In the genomic region with DNA sequence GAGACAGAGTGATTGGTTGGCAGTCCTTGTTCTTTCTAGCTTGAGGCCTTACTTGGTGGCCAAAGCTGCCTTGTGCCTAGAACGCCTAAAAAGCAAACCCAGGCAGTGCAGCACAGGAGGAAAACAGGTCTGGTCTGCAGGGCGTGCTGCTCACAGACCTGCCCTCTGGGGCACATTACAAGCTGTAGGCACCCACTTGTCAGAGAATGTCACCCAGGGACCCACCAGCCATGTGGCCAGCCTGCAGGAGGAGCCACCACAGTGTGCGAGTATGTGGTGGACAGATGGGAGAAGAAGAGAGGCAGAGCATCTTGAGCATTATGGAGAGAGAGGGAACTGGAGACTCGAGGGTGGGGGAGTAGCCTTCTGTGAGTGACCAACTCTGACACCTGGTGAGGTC, we compare ENCODE assay signal across 26 mouse cellular contexts.
"Had no signal": no experiment of that assay in that cellular context is flagged by ENCODE, and none has a peak within 500 bp of the region (broad histone marks: within the 10 kb centered on the region; RNA-seq: fewer than 3 reads in every experiment).

No protein-coding gene starts in this region.

- H3K4me2 ChIP-seq: embryonic facial prominence, embryonic 12.5 days; embryonic facial prominence, embryonic 13.5 days; embryonic facial prominence, embryonic 15.5 days; forebrain, embryonic 12.5 days; forebrain, embryonic 13.5 days; forebrain, embryonic 15.5 days had no signal

- H3K27ac ChIP-seq: embryonic facial prominence, embryonic 10.5 days; embryonic facial prominence, embryonic 12.5 days; embryonic facial prominence, embryonic 13.5 days; embryonic facial prominence, embryonic 15.5 days; forebrain, embryonic 10.5 days; forebrain, embryonic 12.5 days; forebrain, embryonic 13.5 days; forebrain, embryonic 15.5 days; gastrocnemius, adult 2 months had no signal

- ATAC-seq: forebrain, embryonic 13.5 days; forebrain, embryonic 14.5 days; forebrain, embryonic 15.5 days; forebrain, embryonic 16.5 days; forebrain, postnatal 0 days had no signal

- H3K36me3 ChIP-seq: embryonic facial prominence, embryonic 10.5 days; embryonic facial prominence, embryonic 12.5 days; embryonic facial prominence, embryonic 13.5 days; embryonic facial prominence, embryonic 15.5 days; forebrain, embryonic 10.5 days; forebrain, embryonic 12.5 days; forebrain, embryonic 15.5 days had no signal

- H3K4me3 ChIP-seq: embryonic facial prominence, embryonic 10.5 days; embryonic facial prominence, embryonic 12.5 days; embryonic facial prominence, embryonic 13.5 days; embryonic facial prominence, embryonic 15.5 days; erythroblast, embryonic 14.5 days; forebrain, embryonic 10.5 days; forebrain, embryonic 12.5 days; forebrain, embryonic 13.5 days; forebrain, embryonic 15.5 days; gastrocnemius, adult 2 months had no signal

- H3K9ac ChIP-seq: embryonic facial prominence, embryonic 12.5 days; embryonic facial prominence, embryonic 13.5 days; embryonic facial prominence, embryonic 15.5 days; forebrain, embryonic 12.5 days; forebrain, embryonic 13.5 days; forebrain, embryonic 15.5 days; forebrain, postnatal 0 days had no signal

- H3K4me1 ChIP-seq: forebrain, embryonic 12.5 days; forebrain, embryonic 13.5 days; forebrain, embryonic 15.5 days had no signal

- DNase-seq: cerebellum, adult 8-10 months; cerebellum, adult 9-10 months; cerebellum, adult 9-11 months; cerebellum, postnatal 10 days; cerebellum, postnatal 14 days; cerebellum, postnatal 25 days; cerebellum, postnatal 36 days; embryo, embryonic 11 days; forebrain, postnatal 0 days; gastrocnemius, adult 2 months; gastrocnemius, postnatal 10 days; gastrocnemius, postnatal 14 days; gastrocnemius, postnatal 25 days; gastrocnemius, postnatal 36 days; heart, adult 18-20 months had no signal

- H3K9me3 ChIP-seq: embryonic facial prominence, embryonic 10.5 days; embryonic facial prominence, embryonic 12.5 days; embryonic facial prominence, embryonic 13.5 days; embryonic facial prominence, embryonic 15.5 days; forebrain, embryonic 10.5 days; forebrain, embryonic 12.5 days; forebrain, embryonic 13.5 days; forebrain, embryonic 15.5 days had no signal

- H3K27me3 ChIP-seq: embryonic facial prominence, embryonic 12.5 days; embryonic facial prominence, embryonic 13.5 days; embryonic facial prominence, embryonic 15.5 days; forebrain, embryonic 12.5 days; forebrain, embryonic 13.5 days; forebrain, embryonic 15.5 days had no signal
